ENCODE assay signal across 8 mouse cellular contexts in genomic region chr7:127745251-127745651, GRCm38 (mm10). TPM values are rescaled to one million over a fixed set of nuclear protein-coding genes. Genes with fewer than 3 reads are reported as not detected.
DNase-seq lines count a peak whose midpoint lies in the region; ATAC-seq and TF ChIP-seq lines count a peak whose summit lies in the region.

No protein-coding gene starts in this region.

- WGBS in forebrain, embryonic 14.5 days: 1% methylated on average over 19 of the region's 19 CpGs
- 0% methylated on average over 19 of the region's 19 CpGs for WGBS in neural tube, embryonic 15.5 days

- peaks cover 0 to 16% of the 10 kb centered on the region in 2 experiments; a peak in 2 of 4 replicates for H3K4me1 ChIP-seq in ES-E14 (ENCODE audit: control insufficient read depth in 2 of 2, insufficient read depth in 2 of 2, low read length in 2 of 2, poor library complexity in 1 of 2)
- H3K4me1 ChIP-seq in forebrain, embryonic 14.5 days (ENCODE audit: control insufficient read depth, insufficient read depth, low read length): peaks cover 11% of the 10 kb centered on the region; the same call in 1 of the 2 replicates
- peaks cover 25% of the 10 kb centered on the region for H3K4me1 ChIP-seq in neural tube, embryonic 15.5 days

- intact Hi-C loops in heart, postnatal 14 days (cut with DNase I): no loop called here

- ATAC-seq in forebrain, embryonic 14.5 days: peak; percentile 88
- peak; percentile 88 for ATAC-seq in neural tube, embryonic 15.5 days (ENCODE audit: low FRiP score)

- peak; percentile 95 for DNase-seq in ES-E14 (ENCODE audit: low read depth, low spot score)
- DNase-seq in cerebellum, adult 11 months: peak; percentile 91
- peak; percentile 100 for DNase-seq in forebrain, embryonic 14.5 days (ENCODE audit: low spot score)
- DNase-seq in heart, postnatal 14 days: peak; percentile 86 to 89
- peak; percentile 96 for DNase-seq in layer of hippocampus, adult 11-12 months (ENCODE audit: low spot score)
- DNase-seq in lung, adult 18-20 months: peak; percentile 96 to 97
- DNase-seq in testis, postnatal 14 days (ENCODE audit: low spot score): peak; percentile 93

- H3K27me3 ChIP-seq in forebrain, embryonic 14.5 days (replicated peaks; ENCODE audit: control insufficient read depth, insufficient read depth, low read length): no peaks in the 10 kb centered on the region
- no peaks in the 10 kb centered on the region for H3K27me3 ChIP-seq in neural tube, embryonic 15.5 days (replicated peaks)

- H3K9me3 ChIP-seq in ES-E14 (ENCODE audit: control insufficient read depth, insufficient read depth, low read depth, low read length): no peaks in the 10 kb centered on the region
- H3K9me3 ChIP-seq in forebrain, embryonic 14.5 days (replicated peaks; ENCODE audit: control insufficient read depth, low read length): no peaks in the 10 kb centered on the region
- no peaks in the 10 kb centered on the region for H3K9me3 ChIP-seq in neural tube, embryonic 15.5 days (replicated peaks)

- peak overlapping the region; percentile 82; the same call in 1 of the 2 replicates for H3K27ac ChIP-seq in ES-E14 (ENCODE audit: insufficient read depth, low read depth, low read length, poor library complexity, severe bottlenecking)
- H3K27ac ChIP-seq in forebrain, embryonic 14.5 days (ENCODE audit: low read depth, low read length): peak overlapping the region; percentile 93
- H3K27ac ChIP-seq in neural tube, embryonic 15.5 days (replicated peaks): peak overlapping the region; percentile 92

- in situ Hi-C loops in ES-E14 (cut with MboI; ENCODE audit: low sequenced_read_pairs in 2 of 2, unreplicated experiment in 2 of 2): no loop called here

- H3K36me3 ChIP-seq in ES-E14 (ENCODE audit: control insufficient read depth, insufficient read depth, low read length, poor library complexity, severe bottlenecking): peaks cover 22% of the 10 kb centered on the region
- H3K36me3 ChIP-seq in forebrain, embryonic 14.5 days (ENCODE audit: control insufficient read depth, insufficient read depth, low read length): peaks cover 24% of the 10 kb centered on the region
- peaks cover 23% of the 10 kb centered on the region for H3K36me3 ChIP-seq in neural tube, embryonic 15.5 days

- H3K9ac ChIP-seq in ES-E14 (ENCODE audit: insufficient read depth, low read depth, low read length, poor library complexity, severe bottlenecking): peak overlapping the region; percentile 80
- peak overlapping the region; percentile 65 for H3K9ac ChIP-seq in forebrain, embryonic 14.5 days (ENCODE audit: low read length)
- peak overlapping the region; percentile 54 for H3K9ac ChIP-seq in neural tube, embryonic 15.5 days (replicated peaks)

- peak overlapping the region; percentile 73 to 88 for H3K4me3 ChIP-seq in ES-E14 (ENCODE audit: insufficient read depth in 1 of 2, low read depth in 1 of 2, low read length in 2 of 2, poor library complexity in 1 of 2, severe bottlenecking in 1 of 2)
- H3K4me3 ChIP-seq in forebrain, embryonic 14.5 days (ENCODE audit: low read depth, low read length): peak overlapping the region; percentile 87
- H3K4me3 ChIP-seq in neural tube, embryonic 15.5 days (replicated peaks): peak overlapping the region; percentile 85

- peak overlapping the region; percentile 89 for H3K4me2 ChIP-seq in forebrain, embryonic 14.5 days (ENCODE audit: low read length)
- peak overlapping the region; percentile 88 for H3K4me2 ChIP-seq in neural tube, embryonic 15.5 days

TF ChIP-seq in ES-E14, 5 proteins besides CTCF, POLR2A, EP300 and RAD21:
- TF ChIP-seq ZC3H11A (IDR thresholded peaks at IDR 0.05; ENCODE audit: borderline replicate concordance, low read depth, low read length): no peak
- peak; percentile 60; the same call in 1 of the 2 replicates for TF ChIP-seq CHD2 (IDR thresholded peaks at IDR 0.05; ENCODE audit: low read depth, low read length)
- peak; percentile 88 for TF ChIP-seq HCFC1 (IDR thresholded peaks at IDR 0.05; ENCODE audit: borderline replicate concordance, insufficient read depth, low read length)

RNA-seq across cellular contexts. Expression of gene Fbxl19, which starts 0.9 kb away (rescaled TPM):
- total RNA-seq in ES-E14 (2012; rRNA removed): 86.9 and 93.0 TPM in 2 replicates
- polyA plus RNA-seq in forebrain, embryonic 14.5 days (2014; fragmentation: Nextera tagmentation; extraction: Ambion mirVana): 7.2 and 7.8 TPM in 2 replicates
- total RNA-seq in heart, postnatal 14 days (2021): 1 to 10 TPM; 4.8 to 5.7 TPM
- polyA plus RNA-seq in neural tube, embryonic 15.5 days (2015; fragmentation: Nextera tagmentation; extraction: Ambion mirVana): 6.9 and 8.7 TPM in 2 replicates

RNA-seq across cellular contexts. Expression of gene Ctf2, which starts 13.3 kb away (rescaled TPM):
- 0.69 and 0.71 TPM in 2 replicates for total RNA-seq in ES-E14 (2012; rRNA removed)
- 0.09 TPM in 1 of 2 replicates, not detected in the other for polyA plus RNA-seq in forebrain, embryonic 14.5 days (2014; fragmentation: Nextera tagmentation; extraction: Ambion mirVana)
- not detected for total RNA-seq in heart, postnatal 14 days (2021)
- 0.09 and 0.13 TPM in 2 replicates for polyA plus RNA-seq in neural tube, embryonic 15.5 days (2015; fragmentation: Nextera tagmentation; extraction: Ambion mirVana)

RNA-seq across cellular contexts. Expression of gene Orai3, which starts 24.4 kb away (rescaled TPM):
- total RNA-seq in ES-E14 (2012; rRNA removed): 14.0 and 30.7 TPM in 2 replicates
- 3.3 and 4.2 TPM in 2 replicates for polyA plus RNA-seq in forebrain, embryonic 14.5 days (2014; fragmentation: Nextera tagmentation; extraction: Ambion mirVana)
- total RNA-seq in heart, postnatal 14 days (2021): 10 to 100 TPM; 16.6 to 17.3 TPM
- polyA plus RNA-seq in neural tube, embryonic 15.5 days (2015; fragmentation: Nextera tagmentation; extraction: Ambion mirVana): 8.6 and 13.5 TPM in 2 replicates

RNA-seq across cellular contexts. Expression of gene Setd1a, which starts 31.2 kb away (rescaled TPM):
- total RNA-seq in ES-E14 (2012; rRNA removed): 22.6 and 24.4 TPM in 2 replicates
- polyA plus RNA-seq in forebrain, embryonic 14.5 days (2014; fragmentation: Nextera tagmentation; extraction: Ambion mirVana): 17.0 and 18.0 TPM in 2 replicates
- 10 to 100 TPM; 21.0 to 22.3 TPM for total RNA-seq in heart, postnatal 14 days (2021)
- 17.8 and 19.5 TPM in 2 replicates for polyA plus RNA-seq in neural tube, embryonic 15.5 days (2015; fragmentation: Nextera tagmentation; extraction: Ambion mirVana)

RNA-seq across cellular contexts. Expression of gene Ctf1, which starts 32.7 kb away (rescaled TPM):
- 2.3 and 3.0 TPM in 2 replicates for total RNA-seq in ES-E14 (2012; rRNA removed)
- polyA plus RNA-seq in forebrain, embryonic 14.5 days (2014; fragmentation: Nextera tagmentation; extraction: Ambion mirVana): 5.3 and 5.9 TPM in 2 replicates
- total RNA-seq in heart, postnatal 14 days (2021): 1 to 10 TPM; 5.0 to 6.0 TPM
- 3.6 and 6.2 TPM in 2 replicates for polyA plus RNA-seq in neural tube, embryonic 15.5 days (2015; fragmentation: Nextera tagmentation; extraction: Ambion mirVana)

Comparison
In these comparisons a context has a peak if more than half of its experiments do, and no peak if none do; other contexts are left out.
1. Peak in every context shown above with its lines: DNase-seq, ATAC-seq, H3K4me3 ChIP-seq and H3K27ac ChIP-seq.
2. RNA of gene Fbxl19, which starts 0.9 kb away (total RNA-seq): 86.9 to 93.0 TPM in ES-E14; 4.8 to 5.7 TPM in heart, postnatal 14 days; every median in the first group is over 10 times any median in the second.